In genomic region chr16:75893470-75893869, GRCm38 (mm10) we compare ENCODE assay signal across 15 mouse cellular contexts.
"Had no signal": no experiment of that assay in that cellular context is flagged by ENCODE, and none has a peak within 500 bp of the region (broad histone marks: within the 10 kb centered on the region; RNA-seq: fewer than 3 reads in every experiment).

No protein-coding gene starts in this region.

- H3K9me3 ChIP-seq: kidney, embryonic 15.5 days; limb, embryonic 12.5 days; limb, embryonic 15.5 days; midbrain, embryonic 10.5 days had no signal

- DNase-seq: kidney, adult 2 months; kidney, postnatal 10 days; kidney, postnatal 36 days; left cerebral cortex, postnatal 4 days; lung, adult 2 months; lung, postnatal 14 days; lung, postnatal 4 days; midbrain, embryonic 14.5 days; thymus, postnatal 25 days had no signal

- ATAC-seq: intestine, postnatal 0 days had no signal

- H3K4me1 ChIP-seq: kidney, embryonic 15.5 days; limb, embryonic 12.5 days; limb, embryonic 15.5 days had no signal

- H3K27ac ChIP-seq: kidney, embryonic 15.5 days; limb, embryonic 12.5 days; limb, embryonic 15.5 days; midbrain, embryonic 10.5 days; stomach, postnatal 0 days had no signal

- H3K4me3 ChIP-seq: kidney, embryonic 15.5 days; limb, embryonic 12.5 days; limb, embryonic 15.5 days; midbrain, embryonic 10.5 days had no signal

- H3K27me3 ChIP-seq: kidney, embryonic 15.5 days; limb, embryonic 12.5 days; limb, embryonic 15.5 days had no signal

- H3K9ac ChIP-seq: kidney, embryonic 15.5 days; limb, embryonic 12.5 days; limb, embryonic 15.5 days had no signal

- H3K36me3 ChIP-seq: kidney, embryonic 15.5 days; limb, embryonic 12.5 days; limb, embryonic 15.5 days; midbrain, embryonic 10.5 days had no signal

- H3K4me2 ChIP-seq: kidney, embryonic 15.5 days; limb, embryonic 12.5 days; limb, embryonic 15.5 days had no signal
